Mouse (Mus musculus) hindbrain, embryonic 10.5 days (tissue): ENCODE results near the gene Skiv2l. TPM values are rescaled to one million over a fixed set of nuclear protein-coding genes. Genes with fewer than 3 reads are reported as not detected.
A peak's percentile ranks its signal among the peaks of the same experiment; 100 is the strongest.
"Not testable (repeated sequence)": the region's sequence is repeated elsewhere in the genome, so short reads cannot be mapped to it uniquely, and the experiment has no call there.

Experiments used
- DNase-seq: peaks from one replicate; pipeline ENCODE4 v3.0.0-alpha.2; 2017; ENCODE audit warnings: low spot score
- H3K27ac ChIP-seq: fragments of 300-500 bp; sonication (generic); 2 replicates; pipeline ENCODE4 v1.5.1; 2016; ENCODE audit warnings: mild to moderate bottlenecking, moderate library complexity
- H3K27me3 ChIP-seq: fragments of 300-500 bp; sonication (generic); 2 replicates; pipeline ENCODE4 v1.6.1; 2016; ENCODE audit warnings: mild to moderate bottlenecking; ENCODE audit not compliant: poor library complexity, insufficient read depth, severe bottlenecking
- H3K36me3 ChIP-seq: fragments of 300-500 bp; sonication (generic); 2 replicates; pipeline ENCODE4 v1.6.1; 2016; ENCODE audit warnings: mild to moderate bottlenecking, moderate library complexity
- H3K4me1 ChIP-seq: fragments of 300-500 bp; sonication (generic); replicated peaks from 2 replicates; pipeline ENCODE4 v1.6.1; 2016; ENCODE audit warnings: mild to moderate bottlenecking
- H3K4me3 ChIP-seq: fragments of 300-500 bp; sonication (generic); 2 replicates; pipeline ENCODE4 v1.5.1; 2016; ENCODE audit warnings: mild to moderate bottlenecking, moderate library complexity
- H3K9me3 ChIP-seq: fragments of 300-500 bp; sonication (generic); 2 replicates; pipeline ENCODE4 v1.6.1; 2016; ENCODE audit warnings: mild to moderate bottlenecking, moderate library complexity
- WGBS: fragments of 180-500 bp; shearing (Covaris S2); methylation state at CpG from one replicate; pipeline ENCODE4 v1.1.7; 2016; 5-methylcytosine and 5-hydroxymethylcytosine counted together
- polyA plus RNA-seq: library from polyadenylated mRNA; unstranded; fragments of >200 nt; fragmentation: Nextera tagmentation; extraction: Ambion mirVana; gene quantifications from 2 replicates; pipeline ENCODE4 v1.2.1, GENCODE M21; 2016

The Skiv2l gene
- polyA plus RNA-seq, 1 experiment from 2014 or later: 65.1 TPM

DNA sequence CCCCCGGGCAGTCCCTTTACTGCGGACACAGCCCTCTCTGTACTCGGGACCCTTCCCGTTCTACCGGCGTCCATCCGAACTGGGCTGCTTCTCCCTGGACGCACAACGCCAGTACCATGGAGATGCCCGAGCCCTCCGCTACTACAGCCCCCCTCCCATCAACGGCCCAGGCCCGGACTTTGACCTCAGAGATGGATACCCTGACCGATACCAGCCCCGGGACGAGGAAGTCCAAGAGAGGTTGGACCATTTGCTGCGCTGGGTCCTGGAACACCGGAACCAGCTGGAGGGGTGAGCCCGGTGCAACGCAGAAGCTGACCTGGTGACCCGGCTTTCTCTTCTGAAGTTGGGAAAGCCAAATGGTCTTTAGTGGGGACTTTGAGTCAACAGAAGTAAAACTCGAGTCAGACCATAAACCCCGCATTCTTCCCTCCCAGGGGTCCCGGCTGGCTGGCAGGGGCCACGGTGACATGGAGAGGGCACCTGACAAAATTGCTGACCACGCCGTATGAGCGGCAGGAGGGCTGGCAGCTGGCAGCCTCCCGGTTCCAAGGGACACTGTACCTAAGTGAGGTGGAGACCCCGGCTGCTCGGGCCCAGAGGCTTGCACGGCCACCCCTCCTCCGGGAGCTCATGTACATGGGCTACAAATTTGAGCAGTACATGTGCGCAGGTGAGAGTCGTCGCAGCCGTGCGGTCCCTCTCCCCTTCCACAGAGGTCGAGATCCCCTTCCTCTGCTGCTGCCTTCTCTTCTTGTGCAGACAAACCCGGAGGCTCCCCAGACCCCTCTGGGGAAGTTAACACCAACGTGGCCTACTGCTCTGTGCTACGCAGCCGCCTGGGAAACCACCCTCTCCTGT, 12.3 kb downstream of the Skiv2l start:
- Histone ChIP-seq H3K9me3 (no peaks in the 10 kb centered on the region), H3K4me1 (peaks cover 32% of the 10 kb centered on the region), H3K36me3 (peaks cover 68% of the 10 kb centered on the region), H3K4me3 (peak overlapping the region; percentile 86), H3K27me3 (no peaks in the 10 kb centered on the region), H3K27ac (peak overlapping the region; percentile 87)
- no peak for DNase-seq
- WGBS: 39% methylated on average over 43 of the region's 43 CpGs

DNA sequence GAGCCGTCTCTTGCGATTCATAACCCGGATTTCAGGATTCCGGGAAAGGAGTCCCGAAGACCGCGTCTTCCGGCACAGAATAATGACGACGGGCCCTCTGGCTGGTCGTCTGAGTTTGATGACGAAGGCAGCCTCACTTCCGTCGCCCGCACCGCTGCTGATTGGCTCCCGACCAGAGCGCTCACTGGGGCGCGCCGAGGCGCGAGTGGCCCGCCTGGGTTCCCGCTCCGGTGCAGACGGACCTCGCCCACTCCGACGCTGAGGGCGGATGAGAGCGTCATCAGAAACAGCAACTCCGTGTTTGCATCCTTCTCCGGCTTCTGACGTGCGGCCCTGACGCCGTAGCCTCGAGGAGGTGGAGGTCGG, 13.2 kb downstream of the Skiv2l start, which contains the start of the genes Stk19 and Dxo:
Stk19 (minus strand) TSS at position 90 of the 366 bp plus-strand sequence.
Dxo (plus strand) TSS at position 164 of the 366 bp plus-strand sequence.
- WGBS: under 1% methylated on average over 40 of the region's 40 CpGs
- peaks cover 68% of the 10 kb centered on the region for H3K36me3 ChIP-seq
- peaks cover 32% of the 10 kb centered on the region for H3K4me1 ChIP-seq
- no peaks in the 10 kb centered on the region for H3K9me3 ChIP-seq
- H3K27me3 ChIP-seq: no peaks in the 10 kb centered on the region
- H3K27ac ChIP-seq: peak within 1 kb of the TSS; percentile 87
- peak; percentile 97 for DNase-seq
- H3K4me3 ChIP-seq: peak within 1 kb of the TSS; percentile 86

DNA sequence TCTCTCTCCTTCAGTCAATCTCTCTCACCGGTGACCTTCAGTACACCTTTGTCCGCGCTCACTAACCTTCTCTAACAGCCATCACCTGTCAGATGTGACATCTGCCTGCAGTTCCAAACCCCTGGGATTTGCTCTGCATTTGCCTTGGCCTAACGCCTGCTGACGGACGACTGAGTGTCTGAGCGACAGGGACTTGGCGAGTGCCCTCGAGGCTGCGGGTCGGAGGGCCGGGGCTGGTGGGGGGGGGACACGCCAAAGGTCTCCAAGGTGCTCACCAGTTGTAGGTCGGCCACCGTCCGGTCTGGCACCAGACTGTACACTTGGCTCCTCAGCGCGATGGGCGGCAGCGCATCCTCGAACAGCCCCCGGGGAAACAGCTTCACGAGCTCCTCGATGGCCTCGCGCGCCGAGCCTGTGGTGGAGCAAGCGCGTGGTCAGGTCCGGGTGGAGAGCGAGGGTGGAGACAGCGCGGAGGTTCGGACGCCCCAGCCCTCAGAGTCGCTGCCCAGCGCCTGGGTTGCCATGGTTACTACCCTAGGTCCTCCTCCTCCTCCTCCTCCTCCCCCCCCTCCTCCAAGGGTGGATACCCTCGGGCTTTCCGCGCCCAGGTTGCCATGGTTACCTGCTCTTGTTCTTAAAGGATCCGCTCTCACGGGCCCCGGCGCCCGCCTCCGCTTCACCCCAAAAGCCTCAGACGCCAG, 13.7 kb downstream of the Skiv2l start:
- peaks cover 68% of the 10 kb centered on the region for H3K36me3 ChIP-seq
- H3K9me3 ChIP-seq: no peaks in the 10 kb centered on the region
- peak overlapping the region; percentile 87 for H3K27ac ChIP-seq
- peak overlapping the region; percentile 86 for H3K4me3 ChIP-seq
- no peak for DNase-seq
- WGBS: 4% methylated on average over 48 of the region's 48 CpGs
- no peaks in the 10 kb centered on the region for H3K27me3 ChIP-seq
- peaks cover 32% of the 10 kb centered on the region for H3K4me1 ChIP-seq

- DNase-seq: not testable (repeated sequence)
- peaks cover 88% of the 10 kb centered on the region for H3K36me3 ChIP-seq
- 94% methylated on average over 1 of the region's 1 CpGs for WGBS
Measured at GRCm38 (mm10) chr17:34830776-34831175, 19.2 kb downstream of the Skiv2l start.

DNA sequence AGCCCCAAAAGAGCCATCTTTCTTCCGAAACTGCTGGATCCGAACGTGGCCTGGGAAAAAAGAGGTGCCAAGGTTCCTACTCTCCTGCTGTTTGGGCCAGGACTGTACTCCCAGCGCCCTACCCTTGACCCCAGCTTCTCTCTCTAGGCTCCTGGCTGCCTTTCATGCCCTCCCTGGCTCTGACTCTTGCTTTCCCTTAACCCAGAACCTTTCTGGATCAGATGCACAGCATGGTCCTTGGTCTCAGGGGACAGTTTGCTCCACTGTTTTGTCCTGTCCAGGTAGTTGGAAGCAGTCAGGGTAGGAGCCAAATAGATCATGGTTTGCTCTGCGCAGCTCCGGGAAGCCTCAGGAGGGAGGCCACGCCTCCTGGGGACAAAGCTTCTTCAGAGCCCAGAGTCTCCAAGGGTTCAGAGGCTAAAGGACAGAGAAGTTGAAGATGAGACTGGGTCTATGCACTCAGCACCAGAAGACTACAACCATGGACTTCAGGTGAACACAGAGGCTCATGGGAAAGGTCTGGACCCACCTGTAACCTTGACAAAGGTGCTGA, 35.1 kb downstream of the Skiv2l start:
- Histone ChIP-seq H3K9me3 (no peaks in the 10 kb centered on the region), H3K27me3 (no peaks in the 10 kb centered on the region), H3K4me1 (no peaks in the 10 kb centered on the region), H3K27ac (no peak overlapping the region), H3K36me3 (no peaks in the 10 kb centered on the region), H3K4me3 (no peak overlapping the region)
- 77% methylated on average over 7 of the region's 7 CpGs for WGBS
- no peak for DNase-seq

More at GRCm38 (mm10) chr17:34830776-34831175, 19.2 kb downstream of the Skiv2l start:
- H3K27me3 ChIP-seq, H3K4me3 ChIP-seq, H3K9me3 ChIP-seq, H3K4me1 ChIP-seq, H3K27ac ChIP-seq: not testable (repeated sequence)

DNA sequence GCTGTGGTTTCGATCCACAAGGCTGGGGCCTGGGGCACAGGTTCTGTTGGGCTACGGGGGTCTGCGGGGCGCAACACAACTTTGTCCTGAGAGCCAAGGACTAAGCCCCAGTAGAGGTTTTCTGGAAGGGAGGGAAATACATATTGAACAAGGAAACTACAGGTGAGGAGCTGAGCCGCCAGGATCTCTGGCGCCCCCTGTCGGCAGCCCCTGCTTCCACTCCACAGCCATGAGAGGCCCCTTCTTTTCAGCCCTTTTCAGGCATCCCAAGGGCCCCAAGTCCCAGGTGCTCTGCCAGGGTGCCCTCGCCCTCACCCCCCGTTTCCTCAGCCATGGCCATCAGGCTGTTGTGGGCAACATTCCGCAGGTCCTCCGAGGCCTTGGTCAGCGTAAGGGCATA, 36.3 kb downstream of the Skiv2l start:
- not testable (repeated sequence) for H3K27me3 ChIP-seq, H3K4me1 ChIP-seq, H3K27ac ChIP-seq, H3K36me3 ChIP-seq, H3K9me3 ChIP-seq, H3K4me3 ChIP-seq
- peak; percentile 26 for DNase-seq
- WGBS: 60% methylated on average over 12 of the region's 12 CpGs

DNA sequence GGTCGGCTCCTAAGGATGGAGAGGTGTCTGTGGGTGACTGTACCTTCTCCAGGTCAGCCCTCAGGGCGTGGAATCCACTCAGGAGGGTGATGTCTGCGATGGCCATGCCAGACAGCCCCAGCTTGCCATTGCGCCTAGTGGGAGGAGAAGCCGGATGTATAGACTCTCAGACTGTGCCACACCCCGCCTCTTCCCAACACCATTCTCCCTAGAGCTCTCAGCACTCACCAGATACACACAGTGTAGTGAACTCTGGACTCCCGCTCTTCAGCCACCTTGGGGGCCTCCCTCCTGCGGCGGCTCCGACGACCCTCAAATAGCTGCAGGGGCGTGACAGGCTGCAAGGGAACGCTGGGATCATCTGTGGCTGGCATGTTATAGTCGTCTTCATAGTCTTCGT, 38.7 kb downstream of the Skiv2l start:
- 77% methylated on average over 15 of the region's 15 CpGs for WGBS
- H3K4me1 ChIP-seq: no peaks in the 10 kb centered on the region
- no peaks in the 10 kb centered on the region for H3K27me3 ChIP-seq
- no peaks in the 10 kb centered on the region for H3K36me3 ChIP-seq
- no peaks in the 10 kb centered on the region for H3K9me3 ChIP-seq
- DNase-seq: no peak
- no peak overlapping the region for H3K27ac ChIP-seq
- no peak overlapping the region for H3K4me3 ChIP-seq

DNA sequence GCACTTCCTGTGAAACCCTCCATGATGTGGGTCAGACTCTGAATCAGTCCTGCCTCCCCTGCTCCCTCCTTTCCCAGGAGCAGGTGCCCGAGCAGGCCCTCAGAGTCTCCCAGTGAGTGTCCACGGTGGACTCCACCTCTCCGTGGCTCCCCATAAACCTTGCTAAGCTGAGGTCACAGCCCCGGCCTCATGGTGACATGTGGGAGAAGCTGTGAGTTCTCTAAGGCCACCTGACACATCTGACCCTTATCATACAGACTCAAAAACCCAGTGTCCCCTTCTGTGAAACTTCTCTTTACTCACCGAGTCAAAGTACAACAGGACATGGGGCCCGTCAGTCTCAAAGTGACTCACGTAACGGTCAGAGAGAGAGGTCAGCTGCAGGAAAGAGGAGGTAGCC, 39.2 kb downstream of the Skiv2l start:
- WGBS: 87% methylated on average over 8 of the region's 8 CpGs
- not testable (repeated sequence) for H3K4me1 ChIP-seq, H3K36me3 ChIP-seq, H3K27ac ChIP-seq, H3K9me3 ChIP-seq, H3K4me3 ChIP-seq, DNase-seq, H3K27me3 ChIP-seq

GRCm38 (mm10) chr17:34810411-34810810, 39.6 kb downstream of the Skiv2l start:
- 85% methylated on average over 5 of the region's 5 CpGs for WGBS

DNA sequence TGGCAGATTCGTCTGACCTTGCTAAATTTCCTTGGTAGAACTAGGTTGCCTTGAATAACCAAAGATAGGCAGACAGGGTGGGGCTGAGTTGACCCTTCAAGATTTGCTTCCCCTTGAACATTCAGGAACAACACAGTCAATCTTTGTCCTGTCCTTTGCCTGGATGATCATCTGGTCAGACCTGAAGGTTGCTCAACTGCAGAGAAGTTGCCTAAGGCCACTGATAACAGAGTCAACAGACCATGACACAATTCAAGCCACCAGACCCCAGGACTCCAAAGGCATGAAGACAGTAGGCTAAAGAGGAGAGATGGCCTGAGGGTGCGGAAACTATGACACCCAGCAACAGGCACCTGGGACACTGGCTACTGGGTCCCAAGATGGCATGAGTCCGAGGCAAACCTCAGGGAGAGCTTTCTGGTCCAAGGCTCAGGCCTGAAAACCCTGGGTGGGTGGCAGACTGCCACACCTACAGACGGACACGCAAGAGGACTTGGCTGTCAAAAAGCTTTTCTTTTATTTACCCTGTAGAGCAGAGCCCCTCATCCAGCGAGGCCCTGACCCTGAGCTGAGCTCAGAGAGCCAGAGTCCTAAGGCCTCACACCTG, 41.3 kb downstream of the Skiv2l start:
- Histone ChIP-seq H3K27me3 (no peaks in the 10 kb centered on the region), H3K27ac (no peak overlapping the region), H3K9me3 (peaks cover 9% of the 10 kb centered on the region), H3K4me1 (no peaks in the 10 kb centered on the region), H3K4me3 (no peak overlapping the region), H3K36me3 (no peaks in the 10 kb centered on the region)
- DNase-seq: no peak
- WGBS: 84% methylated on average over 6 of the region's 6 CpGs

More at GRCm38 (mm10) chr17:34810411-34810810, 39.6 kb downstream of the Skiv2l start:
- H3K36me3 ChIP-seq, DNase-seq, H3K27ac ChIP-seq, H3K9me3 ChIP-seq, H3K27me3 ChIP-seq, H3K4me3 ChIP-seq, H3K4me1 ChIP-seq: not testable (repeated sequence)

- WGBS: 67% methylated on average over 3 of the region's 3 CpGs
- Histone ChIP-seq H3K4me3 (no peak overlapping the region), H3K27me3 (no peaks in the 10 kb centered on the region), H3K4me1 (no peaks in the 10 kb centered on the region), H3K36me3 (no peaks in the 10 kb centered on the region), H3K27ac (no peak overlapping the region), H3K9me3 (peaks cover 9% of the 10 kb centered on the region)
- no peak for DNase-seq
Measured at GRCm38 (mm10) chr17:34807176-34807575, 42.8 kb downstream of the Skiv2l start.

DNA sequence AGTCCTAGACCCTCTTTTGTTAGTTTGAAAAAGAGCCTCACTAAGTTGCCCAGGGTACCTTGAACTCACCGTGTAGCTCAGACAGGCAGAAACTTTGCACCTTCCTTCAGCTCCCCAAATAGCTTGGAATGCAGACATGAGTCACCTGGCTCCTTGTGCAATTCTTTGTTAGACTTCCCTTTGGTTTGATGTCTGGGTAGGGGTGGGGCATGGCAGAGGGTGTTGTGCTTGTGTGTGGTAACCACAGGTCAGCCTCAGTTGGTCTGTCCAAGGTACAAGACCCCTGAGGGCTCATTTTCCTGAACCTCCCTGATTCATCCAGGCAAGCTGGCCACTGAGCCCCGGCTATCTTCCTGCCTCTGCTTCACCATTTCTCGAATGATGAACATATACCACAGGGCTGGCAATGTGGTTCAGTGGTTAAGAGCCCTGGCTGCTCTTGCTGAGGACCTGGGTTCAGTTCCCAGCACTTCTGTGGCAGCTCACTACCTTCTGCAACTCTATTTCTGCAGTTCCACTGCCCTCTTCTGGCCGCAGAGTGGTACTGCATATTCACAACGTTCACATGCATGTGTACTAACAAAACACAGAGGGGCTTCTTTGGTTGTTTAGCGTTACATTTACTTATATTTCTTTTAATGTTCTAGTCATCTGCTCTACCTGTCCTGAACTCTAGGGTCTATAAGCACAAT, 45.0 kb downstream of the Skiv2l start:
- 74% methylated on average over 6 of the region's 6 CpGs for WGBS
- no peaks in the 10 kb centered on the region for H3K4me1 ChIP-seq
- no peak overlapping the region for H3K4me3 ChIP-seq
- peaks cover 9% of the 10 kb centered on the region for H3K9me3 ChIP-seq
- H3K27ac ChIP-seq: no peak overlapping the region
- H3K27me3 ChIP-seq: no peaks in the 10 kb centered on the region
- no peaks in the 10 kb centered on the region for H3K36me3 ChIP-seq
- no peak for DNase-seq
